In the genomic region with DNA sequence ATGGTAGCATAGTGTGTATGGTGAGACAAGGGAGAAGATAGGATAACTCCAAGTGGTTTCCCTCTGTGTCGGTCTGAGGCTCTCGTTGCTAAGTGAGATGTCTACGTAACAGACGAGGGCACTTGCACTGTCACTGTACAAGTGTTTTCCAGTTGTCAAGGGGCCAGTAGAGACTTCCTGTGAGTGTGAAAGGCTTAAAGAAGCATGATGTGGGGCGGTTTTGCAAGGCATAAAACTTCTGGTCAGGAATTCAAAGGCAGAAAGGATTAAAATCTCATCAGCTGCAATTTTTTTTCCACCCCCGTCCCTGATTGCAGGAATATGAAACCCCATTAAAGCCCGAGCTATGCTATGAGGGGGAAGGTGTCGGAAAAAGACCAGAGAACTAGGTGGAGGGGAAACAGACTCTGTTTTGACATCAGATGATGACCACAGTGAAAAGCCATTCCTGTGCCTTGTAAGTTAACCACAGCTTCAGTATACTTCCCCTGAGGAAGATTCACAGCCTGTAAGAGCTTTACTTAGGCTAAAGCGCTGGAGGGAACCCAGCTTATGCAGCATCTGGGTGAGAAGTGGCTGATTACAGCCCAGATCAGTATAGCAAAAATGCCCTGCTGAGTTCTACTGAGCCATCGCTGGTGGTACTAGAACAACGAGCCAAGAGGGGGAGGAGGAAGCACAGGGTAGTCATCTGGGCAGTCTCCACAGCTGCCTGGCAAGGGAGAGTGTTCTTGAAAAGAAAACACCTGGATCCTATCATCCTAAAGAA, we compare ENCODE assay signal across 8 mouse cellular contexts. TPM values are rescaled to one million over a fixed set of nuclear protein-coding genes. Genes with fewer than 3 reads are reported as not detected.
DNase-seq lines count a peak whose midpoint lies in the region; ATAC-seq lines count a peak whose summit lies in the region.

No protein-coding gene starts in this region.

- no peaks in the 10 kb centered on the region for H3K36me3 ChIP-seq in hindbrain, embryonic 15.5 days
- H3K36me3 ChIP-seq in hindbrain, embryonic 12.5 days, result no peaks in the 10 kb centered on the region
- H3K36me3 ChIP-seq in midbrain, embryonic 16.5 days (ENCODE audit: control insufficient read depth, insufficient read depth, low read length), result no peaks in the 10 kb centered on the region
- no peaks in the 10 kb centered on the region for H3K36me3 ChIP-seq in midbrain, embryonic 10.5 days
- H3K36me3 ChIP-seq in intestine, embryonic 15.5 days, result no peaks in the 10 kb centered on the region
- H3K36me3 ChIP-seq in stomach, embryonic 16.5 days (ENCODE audit: control insufficient read depth, insufficient read depth, low read length), result no peaks in the 10 kb centered on the region

- no peak for ATAC-seq in hindbrain, embryonic 15.5 days (ENCODE audit: low FRiP score, low read depth)
- ATAC-seq in hindbrain, embryonic 12.5 days (ENCODE audit: low FRiP score), result no peak
- ATAC-seq in midbrain, embryonic 16.5 days, result no peak
- ATAC-seq in intestine, embryonic 15.5 days, result no peak
- 0 out of 2 replicates have a peak, but pooled peaks have one; percentile 7 for ATAC-seq in stomach, embryonic 16.5 days (ENCODE audit: insufficient read depth, low FRiP score)

- no peak for DNase-seq in midbrain, embryonic 10.5 days (ENCODE audit: low spot score)
- DNase-seq in MN1 (ENCODE audit: low spot score), result no peak
- DNase-seq in spleen, adult 12 weeks (ENCODE audit: low spot score), result no peak

- WGBS in hindbrain, embryonic 15.5 days, result 72% methylated on average over 11 of the region's 11 CpGs
- WGBS in hindbrain, embryonic 12.5 days, result 75% methylated on average over 11 of the region's 11 CpGs
- 74% methylated on average over 11 of the region's 11 CpGs for WGBS in midbrain, embryonic 16.5 days
- WGBS in midbrain, embryonic 10.5 days, result 76% methylated on average over 11 of the region's 11 CpGs
- WGBS in intestine, embryonic 15.5 days, result 43% methylated on average over 11 of the region's 11 CpGs
- WGBS in stomach, embryonic 16.5 days, result 43% methylated on average over 11 of the region's 11 CpGs

- H3K27me3 ChIP-seq in hindbrain, embryonic 15.5 days, result peaks cover 10% of the 10 kb centered on the region; the same call in 1 of the 2 replicates
- peaks cover 45% of the 10 kb centered on the region for H3K27me3 ChIP-seq in hindbrain, embryonic 12.5 days
- peaks cover 11% of the 10 kb centered on the region for H3K27me3 ChIP-seq in midbrain, embryonic 16.5 days (ENCODE audit: control insufficient read depth, insufficient read depth, low read depth, low read length)
- H3K27me3 ChIP-seq in midbrain, embryonic 10.5 days (ENCODE audit: low read depth, poor library complexity, severe bottlenecking), result peaks cover 50% of the 10 kb centered on the region
- peaks cover 13% of the 10 kb centered on the region for H3K27me3 ChIP-seq in intestine, embryonic 15.5 days (replicated peaks)
- peaks cover 21% of the 10 kb centered on the region for H3K27me3 ChIP-seq in stomach, embryonic 16.5 days (ENCODE audit: control insufficient read depth, insufficient read depth, low read length)

- no peak overlapping the region for H3K4me3 ChIP-seq in hindbrain, embryonic 15.5 days
- H3K4me3 ChIP-seq in hindbrain, embryonic 12.5 days, result no peak overlapping the region
- no peak overlapping the region for H3K4me3 ChIP-seq in midbrain, embryonic 16.5 days (ENCODE audit: low read depth, low read length)
- no peak overlapping the region for H3K4me3 ChIP-seq in midbrain, embryonic 10.5 days
- H3K4me3 ChIP-seq in intestine, embryonic 15.5 days (replicated peaks), result no peak overlapping the region
- H3K4me3 ChIP-seq in stomach, embryonic 16.5 days (replicated peaks; ENCODE audit: low read length), result 0 out of 2 replicates have a peak overlapping the region, but pooled peaks have one; percentile 10

- no peaks in the 10 kb centered on the region for H3K9me3 ChIP-seq in hindbrain, embryonic 15.5 days
- H3K9me3 ChIP-seq in hindbrain, embryonic 12.5 days (replicated peaks), result no peaks in the 10 kb centered on the region
- no peaks in the 10 kb centered on the region for H3K9me3 ChIP-seq in midbrain, embryonic 16.5 days (replicated peaks; ENCODE audit: control insufficient read depth, low read length, poor library complexity, severe bottlenecking)
- no peaks in the 10 kb centered on the region for H3K9me3 ChIP-seq in midbrain, embryonic 10.5 days (replicated peaks)
- no peaks in the 10 kb centered on the region for H3K9me3 ChIP-seq in intestine, embryonic 15.5 days
- no peaks in the 10 kb centered on the region for H3K9me3 ChIP-seq in stomach, embryonic 16.5 days (replicated peaks; ENCODE audit: control insufficient read depth, low read length)

- no peak overlapping the region for H3K27ac ChIP-seq in hindbrain, embryonic 15.5 days (replicated peaks)
- no peak overlapping the region for H3K27ac ChIP-seq in hindbrain, embryonic 12.5 days
- H3K27ac ChIP-seq in midbrain, embryonic 16.5 days (ENCODE audit: low read length), result no peak overlapping the region
- H3K27ac ChIP-seq in midbrain, embryonic 10.5 days (replicated peaks), result no peak overlapping the region
- no peak overlapping the region for H3K27ac ChIP-seq in intestine, embryonic 15.5 days
- H3K27ac ChIP-seq in stomach, embryonic 16.5 days (ENCODE audit: low read length), result peak overlapping the region; percentile 62

- H3K4me2 ChIP-seq in hindbrain, embryonic 15.5 days, result peak overlapping the region; percentile 99
- H3K4me2 ChIP-seq in hindbrain, embryonic 12.5 days (replicated peaks), result no peak overlapping the region
- H3K4me2 ChIP-seq in midbrain, embryonic 16.5 days (ENCODE audit: low read length), result peak overlapping the region; percentile 85
- H3K4me2 ChIP-seq in intestine, embryonic 15.5 days (replicated peaks), result peak overlapping the region; percentile 97
- peak overlapping the region; percentile 96 for H3K4me2 ChIP-seq in stomach, embryonic 16.5 days (ENCODE audit: low read depth, low read length)

- H3K9ac ChIP-seq in hindbrain, embryonic 15.5 days, result no peak overlapping the region
- H3K9ac ChIP-seq in hindbrain, embryonic 12.5 days, result no peak overlapping the region
- no peak overlapping the region for H3K9ac ChIP-seq in midbrain, embryonic 16.5 days (ENCODE audit: low read depth, low read length)
- no peak overlapping the region for H3K9ac ChIP-seq in intestine, embryonic 15.5 days
- peak overlapping the region; percentile 47; the same call in 1 of the 2 replicates for H3K9ac ChIP-seq in stomach, embryonic 16.5 days (ENCODE audit: low read length)

- H3K4me1 ChIP-seq in hindbrain, embryonic 15.5 days (replicated peaks), result peaks cover 27% of the 10 kb centered on the region
- peaks cover 12% of the 10 kb centered on the region; the same call in 1 of the 2 replicates for H3K4me1 ChIP-seq in hindbrain, embryonic 12.5 days
- peaks cover 5% of the 10 kb centered on the region; the same call in 1 of the 2 replicates for H3K4me1 ChIP-seq in midbrain, embryonic 16.5 days (ENCODE audit: control insufficient read depth, insufficient read depth, low read length)
- peaks cover 15% of the 10 kb centered on the region for H3K4me1 ChIP-seq in midbrain, embryonic 10.5 days
- peaks cover 33% of the 10 kb centered on the region for H3K4me1 ChIP-seq in intestine, embryonic 15.5 days (replicated peaks)
- H3K4me1 ChIP-seq in stomach, embryonic 16.5 days (ENCODE audit: control insufficient read depth, insufficient read depth, low read length), result peaks cover 20% of the 10 kb centered on the region

RNA-seq across cellular contexts. Expression of a gene that starts 2.1 kb away (rescaled TPM):
- 3.9 and 4.4 TPM in 2 replicates for polyA plus RNA-seq in hindbrain, embryonic 15.5 days (2015; fragmentation: Nextera tagmentation; extraction: Ambion mirVana)
- 1.7 TPM in 2 replicates for polyA plus RNA-seq in hindbrain, embryonic 12.5 days (2016; fragmentation: Nextera tagmentation; extraction: Ambion mirVana)
- 4.3 and 4.4 TPM in 2 replicates for polyA plus RNA-seq in midbrain, embryonic 16.5 days (2015; fragmentation: Nextera tagmentation; extraction: Ambion mirVana)
- 0.51 and 0.86 TPM in 2 replicates for polyA plus RNA-seq in midbrain, embryonic 10.5 days (2016; fragmentation: Nextera tagmentation; extraction: Ambion mirVana)
- polyA plus RNA-seq in intestine, embryonic 15.5 days (2015; fragmentation: Nextera tagmentation; extraction: Ambion mirVana), result 2.2 and 2.4 TPM in 2 replicates
- 2.7 and 3.3 TPM in 2 replicates for polyA plus RNA-seq in stomach, embryonic 16.5 days (2015; fragmentation: Nextera tagmentation; extraction: Ambion mirVana)

RNA-seq across cellular contexts. Expression of a gene that starts 10.8 kb away (rescaled TPM):
- polyA plus RNA-seq in hindbrain, embryonic 15.5 days (2015; fragmentation: Nextera tagmentation; extraction: Ambion mirVana), result 9.0 and 14.4 TPM in 2 replicates
- polyA plus RNA-seq in hindbrain, embryonic 12.5 days (2016; fragmentation: Nextera tagmentation; extraction: Ambion mirVana), result 13.4 and 16.6 TPM in 2 replicates
- polyA plus RNA-seq in midbrain, embryonic 16.5 days (2015; fragmentation: Nextera tagmentation; extraction: Ambion mirVana), result 8.2 and 10.0 TPM in 2 replicates
- 8.2 and 13.0 TPM in 2 replicates for polyA plus RNA-seq in midbrain, embryonic 10.5 days (2016; fragmentation: Nextera tagmentation; extraction: Ambion mirVana)
- polyA plus RNA-seq in intestine, embryonic 15.5 days (2015; fragmentation: Nextera tagmentation; extraction: Ambion mirVana), result 46.1 and 47.0 TPM in 2 replicates
- 33.7 and 37.3 TPM in 2 replicates for polyA plus RNA-seq in stomach, embryonic 16.5 days (2015; fragmentation: Nextera tagmentation; extraction: Ambion mirVana)

RNA-seq across cellular contexts. Expression of a gene that starts 46.2 kb away (rescaled TPM):
- polyA plus RNA-seq in hindbrain, embryonic 15.5 days (2015; fragmentation: Nextera tagmentation; extraction: Ambion mirVana), result 8.0 and 8.8 TPM in 2 replicates
- 7.0 and 7.4 TPM in 2 replicates for polyA plus RNA-seq in hindbrain, embryonic 12.5 days (2016; fragmentation: Nextera tagmentation; extraction: Ambion mirVana)
- polyA plus RNA-seq in midbrain, embryonic 16.5 days (2015; fragmentation: Nextera tagmentation; extraction: Ambion mirVana), result 7.2 and 7.4 TPM in 2 replicates
- polyA plus RNA-seq in midbrain, embryonic 10.5 days (2016; fragmentation: Nextera tagmentation; extraction: Ambion mirVana), result 4.7 and 5.5 TPM in 2 replicates
- polyA plus RNA-seq in intestine, embryonic 15.5 days (2015; fragmentation: Nextera tagmentation; extraction: Ambion mirVana), result 9.5 and 10.3 TPM in 2 replicates
- 11.6 and 11.7 TPM in 2 replicates for polyA plus RNA-seq in stomach, embryonic 16.5 days (2015; fragmentation: Nextera tagmentation; extraction: Ambion mirVana)
